Mouse (Mus musculus) v-Abl transformed pro-B cells (cell line): Measurements from ENCODE around the gene Ucn.

Source experiments
- in situ Hi-C, 2 experiments: fragments of 400-800 bp; cut with MboI; formaldehyde crosslinking; loops; one replicate each; pipeline ENCODE4 v1.15.1; 2025; ENCODE audit not compliant: unreplicated experiment in 2 of 2

Ucn gene

GRCm38 (mm10) chr5:31138241-31138967 is at the start of gene Ucn:
Gene Ucn (minus strand): TSS chr5:31138829.
- in situ Hi-C loops: no loop called here

DNA sequence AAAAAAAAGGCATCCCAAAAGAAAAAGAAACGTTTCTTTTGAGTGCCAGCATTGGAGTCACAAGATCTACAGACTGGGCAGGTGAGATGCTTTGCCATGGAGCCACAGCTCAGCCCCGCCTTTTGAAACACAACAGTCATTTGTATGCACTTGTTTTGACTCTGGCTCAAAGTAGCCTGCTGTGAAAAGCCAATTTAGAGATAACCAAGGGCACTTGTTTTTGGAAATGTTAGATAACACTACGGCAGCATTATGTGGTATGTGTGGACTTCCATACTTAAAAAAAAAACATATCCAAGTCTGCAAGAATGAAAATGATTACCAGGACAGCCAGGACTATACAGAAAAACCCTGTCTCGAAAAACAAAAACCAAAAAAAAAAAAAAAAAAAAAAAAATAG is 45.0 kb upstream of the Ucn start:
- in situ Hi-C loops: loop anchor here (10.0 to 25.0 kb wide), 2 partner anchors 279 to 281 kb away; partner anchors contain the start of gene Zfp512 (in 1 of the 2)

- in situ Hi-C loops: loop anchor here (10.0 to 25.0 kb wide), 2 partner anchors 281 to 284 kb away; partner anchors contain the start of gene Zfp512 (in 1 of the 2)
These were observed 42.6 kb upstream of the Ucn start for GRCm38 (mm10) chr5:31181183-31181770.

GRCm38 (mm10) chr5:31179766-31180630 is 41.4 kb upstream of the Ucn start, which contains the start of the genes Gm29609 and Gtf3c2:
Gene Gm29609 (minus strand): TSS chr5:31179911.
Gene Gtf3c2 (minus strand): TSS chr5:31180144.
- in situ Hi-C loops: loop anchor here (10.0 to 25.0 kb wide), 2 partner anchors 282 to 285 kb away; partner anchors contain the start of gene Zfp512 (in 1 of the 2)

DNA sequence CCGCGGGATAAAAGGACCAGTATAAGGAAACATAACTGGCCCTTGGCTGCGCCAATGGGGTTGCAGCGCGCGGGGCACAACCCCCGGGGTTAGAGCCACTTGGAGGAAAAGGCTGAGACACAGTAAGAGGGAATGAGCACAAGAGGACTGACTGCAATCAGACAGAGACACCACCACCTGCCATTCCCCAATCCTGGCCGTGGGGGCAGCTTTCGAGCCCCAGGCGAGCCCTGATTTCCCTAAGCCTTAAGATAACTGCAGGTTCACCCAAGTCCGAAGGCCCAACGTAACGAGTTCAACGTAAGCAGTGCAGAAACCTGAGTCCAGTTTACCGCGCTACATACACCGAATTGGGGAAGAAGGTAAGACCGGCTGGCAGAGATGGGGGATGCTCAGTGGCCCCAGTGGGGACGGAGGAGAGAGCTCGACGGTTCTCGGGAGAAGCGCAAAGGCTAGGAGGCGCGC is 40.7 kb upstream of the Ucn start:
- in situ Hi-C loops: loop anchor here in 1 of 2 experiments (25.0 kb wide), 1 partner anchor 283 kb away; the partner anchor contains the start of gene Zfp512

- in situ Hi-C loops: no loop called here
These were observed 30.0 kb upstream of the Ucn start for GRCm38 (mm10) chr5:31168630-31169029.

GRCm38 (mm10) chr5:31164878-31165277 is 26.2 kb upstream of the Ucn start:
- in situ Hi-C loops: no loop called here

DNA sequence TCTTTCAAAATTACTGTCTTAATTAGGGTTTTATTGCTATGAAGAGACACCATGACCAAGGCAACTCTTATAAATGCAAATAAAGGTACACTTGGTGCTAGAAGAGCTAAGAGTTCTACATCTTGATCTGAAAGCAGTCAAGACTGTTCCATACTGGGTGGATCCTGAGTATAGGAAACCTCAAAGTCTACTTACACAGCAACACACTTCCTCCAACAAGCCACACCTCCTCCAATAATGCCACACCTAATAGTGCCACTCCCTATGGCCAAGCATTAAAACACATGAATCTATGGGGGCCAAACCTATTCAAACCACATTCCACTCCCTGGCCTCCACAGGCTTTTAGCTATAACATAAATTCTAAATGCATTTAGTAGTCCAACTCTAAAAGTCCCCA is 23.8 kb upstream of the Ucn start:
- in situ Hi-C loops: no loop called here

DNA sequence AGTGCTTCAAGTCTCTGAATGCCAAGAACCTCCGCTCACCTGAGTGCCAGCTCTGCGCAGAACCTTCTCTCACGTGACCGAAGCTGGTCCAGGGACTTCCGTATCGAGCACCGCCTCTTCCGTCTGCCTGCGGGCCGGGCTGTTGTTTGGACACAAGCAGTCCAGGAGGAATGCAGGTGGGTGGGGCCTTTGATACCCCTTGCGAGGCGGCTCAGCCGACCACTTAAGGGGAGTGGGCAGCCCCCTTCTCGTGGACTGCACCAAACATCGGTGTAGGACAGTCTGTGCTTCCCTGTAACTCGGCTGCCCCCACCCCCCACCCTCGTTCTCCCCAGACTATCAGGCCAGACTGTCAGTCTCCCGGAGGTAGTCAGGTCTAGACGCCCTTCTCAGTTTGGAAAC is 15.5 kb upstream of the Ucn start, which contains the start of gene Mpv17:
TSS of gene Mpv17 (minus strand) at position 100 of the 402 bp plus-strand sequence.
- in situ Hi-C loops: no loop called here

- in situ Hi-C loops: no loop called here
These were observed 15.0 kb upstream of the Ucn start for GRCm38 (mm10) chr5:31153516-31154151.

GRCm38 (mm10) chr5:31151746-31152145 is 13.1 kb upstream of the Ucn start:
- in situ Hi-C loops: no loop called here

DNA sequence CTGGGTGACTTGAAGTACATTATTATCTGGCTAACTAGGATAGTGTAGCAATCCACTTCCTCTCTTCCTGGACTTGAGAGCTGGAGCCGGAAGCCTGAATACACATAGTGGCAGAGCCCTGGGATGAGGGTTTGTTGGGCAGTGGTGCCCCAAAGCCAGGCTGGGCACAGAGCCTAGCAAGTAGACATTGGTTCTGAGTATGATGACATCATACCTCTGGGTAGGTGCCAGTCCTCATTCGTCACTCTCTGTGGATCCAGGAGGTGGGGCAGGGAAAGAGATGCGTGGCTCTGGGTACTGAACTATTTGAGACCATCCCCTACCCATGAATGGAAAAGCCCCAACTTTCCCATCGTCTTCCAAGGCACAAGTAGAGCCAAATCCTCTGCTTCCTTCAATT is 11.2 kb upstream of the Ucn start:
- in situ Hi-C loops: no loop called here

DNA sequence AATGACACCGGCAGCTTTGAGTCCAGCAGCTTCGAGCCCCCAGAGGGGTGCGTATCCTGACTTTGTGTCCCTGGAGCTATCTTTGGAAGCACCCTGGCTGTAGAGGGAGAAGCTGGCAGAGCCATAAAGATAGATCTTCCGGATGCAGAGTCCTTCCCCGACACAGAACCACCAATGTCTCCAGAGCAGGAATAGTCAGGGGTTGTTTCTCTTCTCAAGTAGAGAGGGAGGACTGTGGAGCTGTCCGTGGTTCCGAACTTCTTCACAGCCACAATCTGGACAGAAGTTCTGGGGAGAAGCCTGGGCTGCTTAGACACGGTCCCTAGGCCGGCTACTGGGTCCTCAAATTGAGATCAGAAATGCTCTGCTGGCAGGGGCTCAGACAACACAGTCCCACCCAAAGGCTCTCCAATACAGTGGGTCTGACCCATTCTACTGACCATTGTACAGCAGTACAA is 368 bp upstream of the Ucn start:
- in situ Hi-C loops: no loop called here

DNA sequence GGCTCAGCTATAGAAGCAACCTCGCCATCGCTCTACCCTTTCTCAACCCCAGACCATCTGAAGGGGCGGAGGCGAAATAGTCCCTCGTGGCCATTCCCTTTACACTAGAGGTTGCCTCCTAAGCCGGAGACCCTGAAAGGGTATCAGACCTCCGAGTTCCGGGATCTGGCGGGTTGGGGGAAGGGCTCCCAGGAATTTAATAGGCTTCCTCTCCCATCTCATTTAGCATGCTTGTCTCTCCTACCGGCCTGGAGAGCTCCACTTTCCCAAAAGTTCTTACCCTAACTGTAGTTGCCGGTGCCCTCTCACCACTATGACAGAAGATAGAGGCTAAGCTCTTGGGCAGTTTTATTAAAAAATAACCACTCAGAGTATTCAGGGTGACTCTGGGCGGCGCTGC is 971 bp downstream of the Ucn start:
- in situ Hi-C loops: no loop called here

DNA sequence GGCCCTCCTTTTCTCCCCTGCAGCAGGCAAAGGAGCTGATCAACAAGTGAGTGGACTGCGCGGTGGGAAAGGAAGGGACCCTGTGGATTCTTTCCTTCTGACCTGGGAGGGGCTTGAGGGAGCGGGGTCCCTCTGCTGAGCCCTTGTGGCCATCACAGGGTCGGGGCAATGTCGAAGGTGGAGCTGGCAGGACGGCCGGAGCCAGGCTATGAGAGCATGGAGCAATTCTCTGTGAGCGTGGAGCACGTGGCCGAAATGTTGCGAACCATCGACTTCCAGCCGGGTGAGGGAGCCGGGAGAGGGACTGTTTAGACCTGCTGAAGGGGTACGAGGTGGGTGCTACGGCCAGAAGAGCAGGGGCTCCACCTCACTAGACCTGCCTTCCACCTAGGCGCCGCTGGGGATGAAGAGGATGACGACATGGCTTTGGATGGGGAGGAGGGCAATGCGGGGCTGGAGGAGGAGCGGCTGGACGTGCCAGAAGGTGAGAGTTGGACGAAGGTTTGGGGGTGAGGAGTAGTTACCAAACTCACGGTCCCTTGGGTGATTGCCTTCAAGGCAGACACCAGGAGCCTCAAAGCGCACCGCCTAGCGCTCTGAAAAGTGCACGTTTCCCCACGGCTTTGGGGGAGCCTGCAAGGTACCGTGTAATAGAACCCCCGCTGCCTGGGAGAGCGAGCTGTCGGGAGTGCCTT is 1.8 kb downstream of the Ucn start:
- in situ Hi-C loops: no loop called here

DNA sequence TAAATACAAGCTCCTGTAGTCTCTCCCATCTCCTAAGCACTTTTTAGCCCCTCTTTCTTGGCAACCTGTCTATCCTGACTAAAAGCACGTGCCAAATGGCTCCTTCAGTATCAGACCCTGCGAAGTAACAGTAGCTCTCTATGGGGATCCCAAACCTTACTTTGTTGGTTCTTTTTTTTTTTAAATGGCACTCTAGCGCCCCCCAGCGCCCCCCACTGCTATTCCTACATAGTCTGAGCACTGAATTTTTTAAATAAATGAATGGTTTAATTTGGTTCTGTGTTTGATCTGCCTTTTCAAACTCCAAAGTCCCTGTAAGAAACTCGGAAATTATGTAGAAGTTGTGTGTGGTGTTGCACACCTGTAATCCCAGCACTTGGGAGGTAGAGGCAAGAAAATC is 12.6 kb downstream of the Ucn start:
- in situ Hi-C loops: no loop called here

- in situ Hi-C loops: no loop called here
These were observed 15.1 kb downstream of the Ucn start for GRCm38 (mm10) chr5:31123481-31123880.

DNA sequence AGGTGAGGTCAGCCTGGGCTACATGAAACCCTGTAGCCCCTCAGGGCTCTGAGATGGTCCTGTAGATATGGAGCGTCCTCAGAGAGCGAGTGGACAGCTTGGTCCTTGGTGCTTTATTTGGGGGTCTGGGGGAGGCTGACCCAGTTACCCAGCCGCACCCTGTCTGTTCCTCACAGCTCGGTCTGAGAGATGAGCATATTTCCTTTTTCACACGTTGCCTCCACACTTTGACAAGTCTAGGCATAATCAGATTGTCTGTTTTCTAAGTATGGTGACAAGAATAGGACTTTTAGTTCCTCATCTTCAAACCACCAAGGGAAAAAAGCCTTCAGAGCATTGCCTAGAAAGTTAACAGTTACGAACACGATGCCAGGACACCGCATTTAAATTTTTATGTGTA is 17.5 kb downstream of the Ucn start:
- in situ Hi-C loops: no loop called here

DNA sequence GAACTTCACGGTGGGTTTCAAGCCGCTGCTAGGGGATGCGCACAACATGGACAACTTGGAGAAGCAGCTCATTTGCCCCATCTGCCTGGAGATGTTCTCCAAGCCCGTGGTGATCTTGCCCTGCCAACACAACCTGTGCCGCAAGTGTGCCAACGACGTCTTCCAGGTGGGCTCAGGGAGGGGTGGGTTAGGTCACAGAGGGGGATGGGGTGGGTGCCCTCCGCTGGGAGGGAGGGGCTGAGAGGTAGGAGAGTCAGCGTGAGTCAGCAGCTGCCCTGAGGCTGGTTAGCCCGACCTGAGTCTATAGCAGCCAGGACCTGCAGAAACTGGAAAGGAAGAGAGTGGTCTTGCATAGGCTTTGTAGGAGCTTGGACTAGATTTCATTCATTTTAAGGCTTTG is 21.7 kb downstream of the Ucn start:
- in situ Hi-C loops: no loop called here

DNA sequence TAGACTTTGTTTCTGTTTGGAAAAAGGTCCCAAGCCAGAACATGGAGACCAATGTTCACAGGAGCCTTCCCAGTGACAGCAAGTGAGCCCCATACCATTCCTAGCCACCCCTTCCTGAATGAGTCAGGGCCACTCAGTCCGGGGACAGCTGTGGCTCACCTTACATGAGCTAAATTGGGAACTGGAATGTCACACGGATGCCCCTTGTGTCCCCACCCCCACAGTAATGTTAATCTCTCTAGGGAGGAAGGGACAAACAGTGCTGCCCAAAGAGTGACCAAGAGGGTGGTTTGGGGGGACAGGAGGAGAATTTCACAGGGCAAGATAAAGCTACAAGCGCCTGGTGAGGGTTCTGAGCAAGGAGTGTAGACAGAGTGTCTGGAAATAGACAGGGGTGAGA is 22.3 kb downstream of the Ucn start, which contains the start of gene Trim54:
TSS of gene Trim54 (plus strand) at position 359 of the 400 bp plus-strand sequence.
- in situ Hi-C loops: no loop called here
